Mouse (Mus musculus): Measurements from ENCODE around the gene 9930021J03Rik.
A peak's percentile ranks its signal among the peaks of the same experiment; 100 is the strongest.

The 9930021J03Rik gene

GRCm38 (mm10) chr19:29696309-29696708 lies 109.5 kb downstream of the 9930021J03Rik start:
- DNase-seq (ENCODE audit: low spot score in 2 of 2): no peak

- no peak for DNase-seq (ENCODE audit: low spot score in 2 of 2)
These were observed 110.7 kb downstream of the 9930021J03Rik start for GRCm38 (mm10) chr19:29695071-29695470.

GRCm38 (mm10) chr19:29683844-29684540 lies 121.8 kb downstream of the 9930021J03Rik start:
- peak; percentile 49 to 64 for DNase-seq (ENCODE audit: low spot score in 2 of 2)

- no peak for DNase-seq (ENCODE audit: low spot score in 2 of 2)
These were observed 125.3 kb downstream of the 9930021J03Rik start for GRCm38 (mm10) chr19:29680182-29681152.

GRCm38 (mm10) chr19:29678181-29678778 lies 127.5 kb downstream of the 9930021J03Rik start:
- no peak for DNase-seq (ENCODE audit: low spot score in 2 of 2)

- peak in 1 of 2 experiments; percentile 19 for DNase-seq (ENCODE audit: low spot score in 2 of 2)
These were observed 129.2 kb downstream of the 9930021J03Rik start for GRCm38 (mm10) chr19:29676479-29677193.

- DNase-seq (ENCODE audit: low spot score in 2 of 2): peak in 1 of 2 experiments; percentile 38
These were observed 130.2 kb downstream of the 9930021J03Rik start for GRCm38 (mm10) chr19:29675562-29676078.

GRCm38 (mm10) chr19:29674946-29675345 lies 130.8 kb downstream of the 9930021J03Rik start:
- DNase-seq (ENCODE audit: low spot score in 2 of 2): no peak

GRCm38 (mm10) chr19:29672660-29673059 lies 133.1 kb downstream of the 9930021J03Rik start:
- DNase-seq (ENCODE audit: low spot score in 2 of 2): no peak

GRCm38 (mm10) chr19:29671160-29671559 lies 134.6 kb downstream of the 9930021J03Rik start:
- no peak for DNase-seq (ENCODE audit: low spot score in 2 of 2)

GRCm38 (mm10) chr19:29670247-29670646 lies 135.5 kb downstream of the 9930021J03Rik start:
- no peak for DNase-seq (ENCODE audit: low spot score in 2 of 2)

- DNase-seq (ENCODE audit: low spot score in 2 of 2): no peak
These were observed 137.7 kb downstream of the 9930021J03Rik start for GRCm38 (mm10) chr19:29668135-29668534.

- DNase-seq (ENCODE audit: low spot score in 2 of 2): peak in 1 of 2 experiments; percentile 69
These were observed 138.7 kb downstream of the 9930021J03Rik start for GRCm38 (mm10) chr19:29666965-29667594.

- DNase-seq (ENCODE audit: low spot score in 2 of 2): no peak
These were observed 139.6 kb downstream of the 9930021J03Rik start for GRCm38 (mm10) chr19:29666164-29666563.

GRCm38 (mm10) chr19:29664934-29665333 lies 140.9 kb downstream of the 9930021J03Rik start:
- no peak for DNase-seq (ENCODE audit: low spot score in 2 of 2)

All from urinary bladder, adult 18-20 months (tissue).